Mouse (Mus musculus) WW6 (cell line): ENCODE results near the gene Prrg2.

Experiments used
- DNase-seq: peaks from one replicate; pipeline ENCODE4 v3.0.0-alpha.2; 2013; ENCODE audit warnings: low read depth, low spot score

Gene Prrg2

GRCm38 (mm10) chr7:45008411-45008810, 54.1 kb downstream of the Prrg2 start:
- no peak for DNase-seq

- no peak for DNase-seq
Measured at GRCm38 (mm10) chr7:45007846-45008245, 54.6 kb downstream of the Prrg2 start.

- DNase-seq = no peak
Measured at GRCm38 (mm10) chr7:45007141-45007540, 55.3 kb downstream of the Prrg2 start.

- no peak for DNase-seq
Measured at GRCm38 (mm10) chr7:45006503-45006902, 56.0 kb downstream of the Prrg2 start.

GRCm38 (mm10) chr7:45005321-45005992, 57.0 kb downstream of the Prrg2 start:
- no peak for DNase-seq

- no peak for DNase-seq
Measured at GRCm38 (mm10) chr7:45004546-45004945, 57.9 kb downstream of the Prrg2 start.
